Mouse (Mus musculus): ENCODE results near the gene Ltbp1. TPM values are rescaled to one million over a fixed set of nuclear protein-coding genes. Genes with fewer than 3 reads are reported as not detected.

Ltbp1 gene
- total and polyA plus RNA-seq, 3 experiments, result 17.2 to 40.4 (median 39.9) TPM

DNA sequence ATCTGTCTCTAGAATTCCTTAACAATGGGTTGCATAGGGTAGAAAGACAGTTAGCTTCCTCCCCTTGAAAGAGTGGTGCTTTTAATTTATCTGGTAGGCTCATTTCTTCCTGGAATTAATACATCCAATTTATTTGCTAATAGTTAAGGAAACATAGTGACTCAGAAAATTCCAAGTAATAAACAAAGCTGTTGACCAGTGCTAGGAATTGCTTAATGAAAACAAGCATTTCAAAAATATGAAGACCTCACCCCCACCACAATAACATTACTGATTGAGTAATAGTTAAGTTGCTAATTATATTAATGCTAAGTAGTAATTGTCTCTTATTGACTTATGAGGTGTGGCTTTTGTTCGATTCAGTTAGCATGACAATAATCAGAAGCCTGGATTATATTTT, 272.7 kb downstream of the Ltbp1 start:
- H3K4me1 ChIP-seq (ENCODE audit: control insufficient read depth, insufficient read depth, low read length), result no peaks in the 10 kb centered on the region
- H3K4me3 ChIP-seq, result no peak overlapping the region
- no peaks in the 10 kb centered on the region for H3K36me3 ChIP-seq (ENCODE audit: control insufficient read depth, insufficient read depth, low read length)
- no peaks in the 10 kb centered on the region for H3K27me3 ChIP-seq (ENCODE audit: control insufficient read depth, insufficient read depth, low read length)
- no peak overlapping the region for H3K9ac ChIP-seq (ENCODE audit: low read depth, low read length)
- H3K27ac ChIP-seq, result no peak overlapping the region
- H3K79me2 ChIP-seq (replicated peaks; ENCODE audit: control insufficient read depth, insufficient read depth, low read length), result no peaks in the 10 kb centered on the region
- TF ChIP-seq EP300 (IDR thresholded peaks at IDR 0.05; ENCODE audit: insufficient read depth, low read depth, low read length) (no peak), CTCF (IDR thresholded peaks at IDR 0.05) (no peak), POLR2A (IDR thresholded peaks at IDR 0.05; ENCODE audit: insufficient read depth, low read depth, low read length) (no peak)
- 85% methylated on average over 1 of the region's 1 CpGs for WGBS
- intact Hi-C loops (cut with DNase I), result no loop called here
- no peak for DNase-seq

GRCm38 (mm10) chr17:75278561-75278960, 273.2 kb downstream of the Ltbp1 start:
- DNase-seq, result no peak
- H3K27ac ChIP-seq, result no peak overlapping the region
- no peak overlapping the region for H3K4me3 ChIP-seq
- WGBS, result 78% methylated on average over 6 of the region's 6 CpGs
- intact Hi-C loops (cut with DNase I), result no loop called here
- H3K79me2 ChIP-seq (replicated peaks; ENCODE audit: control insufficient read depth, insufficient read depth, low read length), result no peaks in the 10 kb centered on the region
- H3K36me3 ChIP-seq (ENCODE audit: control insufficient read depth, insufficient read depth, low read length), result no peaks in the 10 kb centered on the region
- H3K9ac ChIP-seq (ENCODE audit: low read depth, low read length), result no peak overlapping the region
- H3K4me1 ChIP-seq (ENCODE audit: control insufficient read depth, insufficient read depth, low read length), result no peaks in the 10 kb centered on the region
- TF ChIP-seq CTCF (IDR thresholded peaks at IDR 0.05), result no peak
- no peak for TF ChIP-seq EP300 (IDR thresholded peaks at IDR 0.05; ENCODE audit: insufficient read depth, low read depth, low read length)
- TF ChIP-seq POLR2A (IDR thresholded peaks at IDR 0.05; ENCODE audit: insufficient read depth, low read depth, low read length), result no peak
- no peaks in the 10 kb centered on the region for H3K27me3 ChIP-seq (ENCODE audit: control insufficient read depth, insufficient read depth, low read length)

- peaks cover 2% of the 10 kb centered on the region for H3K4me1 ChIP-seq (ENCODE audit: control insufficient read depth, insufficient read depth, low read length)
- H3K36me3 ChIP-seq (ENCODE audit: control insufficient read depth, insufficient read depth, low read length), result no peaks in the 10 kb centered on the region; the same call in 1 of the 2 replicates
- H3K79me2 ChIP-seq (replicated peaks; ENCODE audit: control insufficient read depth, insufficient read depth, low read length), result no peaks in the 10 kb centered on the region
- WGBS, result 72% methylated on average over 5 of the region's 5 CpGs
- no peak for DNase-seq
- H3K4me3 ChIP-seq, result no peak overlapping the region
- TF ChIP-seq POLR2A (IDR thresholded peaks at IDR 0.05; ENCODE audit: insufficient read depth, low read depth, low read length) (no peak), CTCF (IDR thresholded peaks at IDR 0.05) (no peak), EP300 (IDR thresholded peaks at IDR 0.05; ENCODE audit: insufficient read depth, low read depth, low read length) (no peak)
- no peak overlapping the region for H3K9ac ChIP-seq (ENCODE audit: low read depth, low read length)
- no peak overlapping the region for H3K27ac ChIP-seq
- H3K27me3 ChIP-seq (ENCODE audit: control insufficient read depth, insufficient read depth, low read length), result no peaks in the 10 kb centered on the region
- intact Hi-C loops (cut with DNase I), result no loop called here
Measured at GRCm38 (mm10) chr17:75281345-75281744, 276.0 kb downstream of the Ltbp1 start.

GRCm38 (mm10) chr17:75284876-75285708, 279.7 kb downstream of the Ltbp1 start:
- Histone ChIP-seq H3K4me1 (ENCODE audit: control insufficient read depth, insufficient read depth, low read length) (peaks cover 2% of the 10 kb centered on the region), H3K4me3 (no peak overlapping the region), H3K27me3 (ENCODE audit: control insufficient read depth, insufficient read depth, low read length) (no peaks in the 10 kb centered on the region), H3K9ac (ENCODE audit: low read depth, low read length) (no peak overlapping the region), H3K36me3 (ENCODE audit: control insufficient read depth, insufficient read depth, low read length) (no peaks in the 10 kb centered on the region; the same call in 1 of the 2 replicates), H3K27ac (no peak overlapping the region), H3K79me2 (replicated peaks; ENCODE audit: control insufficient read depth, insufficient read depth, low read length) (no peaks in the 10 kb centered on the region)
- no peak for TF ChIP-seq POLR2A (IDR thresholded peaks at IDR 0.05; ENCODE audit: insufficient read depth, low read depth, low read length)
- TF ChIP-seq CTCF (IDR thresholded peaks at IDR 0.05), result no peak
- no peak for TF ChIP-seq EP300 (IDR thresholded peaks at IDR 0.05; ENCODE audit: insufficient read depth, low read depth, low read length)
- intact Hi-C loops (cut with DNase I), result no loop called here
- WGBS, result 35% methylated on average over 9 of the region's 9 CpGs
- DNase-seq, result no peak

DNA sequence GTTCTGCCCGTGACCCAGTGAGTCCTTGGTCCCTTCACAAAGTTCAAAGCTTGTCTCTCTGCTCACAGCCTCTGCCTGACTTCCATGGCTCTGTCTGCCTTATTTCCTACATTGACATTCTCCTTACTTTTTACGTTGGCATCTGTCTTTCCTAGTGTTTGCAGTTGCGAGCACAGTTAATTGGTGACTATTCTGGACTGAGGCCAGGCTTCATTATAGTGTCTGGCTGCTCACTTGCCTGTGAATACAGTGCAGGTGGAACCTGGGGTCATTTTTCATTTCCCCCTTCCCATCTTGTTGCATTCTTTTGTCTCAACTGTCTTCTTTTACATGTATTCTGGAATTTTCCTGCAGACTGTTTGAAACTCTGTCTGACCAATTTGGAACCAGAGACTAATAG, 287.6 kb downstream of the Ltbp1 start:
- no peak for TF ChIP-seq POLR2A (IDR thresholded peaks at IDR 0.05; ENCODE audit: insufficient read depth, low read depth, low read length)
- no peak for TF ChIP-seq CTCF (IDR thresholded peaks at IDR 0.05)
- no peak for TF ChIP-seq EP300 (IDR thresholded peaks at IDR 0.05; ENCODE audit: insufficient read depth, low read depth, low read length)
- no peaks in the 10 kb centered on the region for H3K36me3 ChIP-seq (ENCODE audit: control insufficient read depth, insufficient read depth, low read length)
- 88% methylated on average over 3 of the region's 3 CpGs for WGBS

DNA sequence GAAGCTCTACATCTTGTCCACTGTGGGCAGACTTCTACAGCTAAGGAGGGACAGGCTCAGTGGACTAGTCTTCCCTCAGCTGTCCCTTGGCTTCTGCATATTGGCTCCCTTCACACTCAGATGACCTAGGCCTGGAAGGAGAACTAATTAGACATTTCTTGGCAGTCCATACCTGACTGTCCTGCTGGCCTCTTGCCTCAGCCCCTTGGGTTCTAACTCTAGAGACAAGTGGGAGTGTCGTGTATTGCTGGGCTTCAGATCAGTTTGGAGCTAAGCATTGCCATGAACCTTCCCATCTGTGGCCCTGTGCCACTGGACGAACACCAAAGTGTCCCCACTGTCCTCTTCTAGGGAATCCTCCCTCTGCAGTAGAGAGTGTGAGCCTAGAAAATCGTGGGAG, 288.4 kb downstream of the Ltbp1 start:
- Histone ChIP-seq H3K27me3 (ENCODE audit: control insufficient read depth, insufficient read depth, low read length) (no peaks in the 10 kb centered on the region), H3K4me1 (ENCODE audit: control insufficient read depth, insufficient read depth, low read length) (peaks cover 4% of the 10 kb centered on the region; the same call in 1 of the 2 replicates), H3K79me2 (replicated peaks; ENCODE audit: control insufficient read depth, insufficient read depth, low read length) (no peaks in the 10 kb centered on the region), H3K4me3 (no peak overlapping the region), H3K9ac (ENCODE audit: low read depth, low read length) (no peak overlapping the region), H3K36me3 (ENCODE audit: control insufficient read depth, insufficient read depth, low read length) (no peaks in the 10 kb centered on the region), H3K27ac (no peak overlapping the region)
- 42% methylated on average over 3 of the region's 3 CpGs for WGBS
- TF ChIP-seq POLR2A (IDR thresholded peaks at IDR 0.05; ENCODE audit: insufficient read depth, low read depth, low read length), result no peak
- no peak for TF ChIP-seq EP300 (IDR thresholded peaks at IDR 0.05; ENCODE audit: insufficient read depth, low read depth, low read length)
- TF ChIP-seq CTCF (IDR thresholded peaks at IDR 0.05), result no peak
- intact Hi-C loops (cut with DNase I), result no loop called here
- DNase-seq, result peak; percentile 33 to 49

More for the DNA sequence above, 287.6 kb downstream of the Ltbp1 start:
- intact Hi-C loops (cut with DNase I), result no loop called here
- H3K27ac ChIP-seq, result no peak overlapping the region
- no peak for DNase-seq
- H3K9ac ChIP-seq (ENCODE audit: low read depth, low read length), result no peak overlapping the region
- H3K4me1 ChIP-seq (ENCODE audit: control insufficient read depth, insufficient read depth, low read length), result peaks cover 4% of the 10 kb centered on the region; the same call in 1 of the 2 replicates
- H3K27me3 ChIP-seq (ENCODE audit: control insufficient read depth, insufficient read depth, low read length), result no peaks in the 10 kb centered on the region
- no peak overlapping the region for H3K4me3 ChIP-seq
- no peaks in the 10 kb centered on the region for H3K79me2 ChIP-seq (replicated peaks; ENCODE audit: control insufficient read depth, insufficient read depth, low read length)
